Mouse (Mus musculus) liver, embryonic 14.5 days (tissue): ENCODE measurements at regions not wholly inside any gene's neighbourhood (a gene's known extent, or its start where the extent isn't known, plus 50 kb on each side); places are given as distances from the start of the nearest gene placed in this dataset.
A peak's percentile ranks its signal among the peaks of the same experiment; 100 is the strongest.

Source experiments
- ATAC-seq: fragments of 200-750 bp; cut with Nextera tagmentation; 2 replicates; pipeline ENCODE4 v1.8.0; 2017; ENCODE audit warnings: moderate number of reproducible peaks, mild to moderate bottlenecking, moderate library complexity; ENCODE audit not compliant: insufficient read depth
- DNase-seq, 3 experiments: peaks; one replicate each; pipeline ENCODE4 v3.0.0-alpha.2; 2012 to 2013; ENCODE audit warnings: low read depth in 3 of 3, low spot score in 3 of 3
- H3K27ac ChIP-seq: fragments of 300-500 bp; sonication (generic); 2 replicates; pipeline ENCODE4 v1.5.1; 2014; ENCODE audit warnings: moderate library complexity, mild to moderate bottlenecking, control low read depth, inconsistent platforms
- H3K27me3 ChIP-seq: fragments of 300-500 bp; sonication (generic); 2 replicates; pipeline ENCODE4 v1.6.1; 2014; ENCODE audit warnings: mild to moderate bottlenecking, low read length, moderate library complexity; ENCODE audit not compliant: control insufficient read depth, insufficient read depth
- H3K36me3 ChIP-seq: fragments of 300-500 bp; sonication (generic); replicated peaks from 2 replicates; pipeline ENCODE4 v1.6.1; 2014; ENCODE audit warnings: low read depth; ENCODE audit not compliant: control insufficient read depth, insufficient read depth
- H3K4me1 ChIP-seq, 2 experiments: fragments of 200-500 bp in 1 of 2; fragments of 300-500 bp in 1 of 2; sonication (generic) in 1 of 2; replicated peaks; 2 replicates each; pipeline ENCODE4 v1.6.1; 2012 to 2014; ENCODE audit warnings: antibody characterized with exemption in 1 of 2, inconsistent platforms in 1 of 2, low read length in 1 of 2; ENCODE audit not compliant: control insufficient read depth in 2 of 2, insufficient read depth in 2 of 2
- H3K4me2 ChIP-seq: fragments of 300-500 bp; sonication (generic); 2 replicates; pipeline ENCODE4 v1.6.1; 2014; ENCODE audit warnings: low read depth, mild to moderate bottlenecking, control low read depth, moderate library complexity
- H3K4me3 ChIP-seq, 2 experiments: fragments of 200-500 bp in 1 of 2; fragments of 300-500 bp in 1 of 2; sonication (generic) in 1 of 2; 2 replicates each; pipeline ENCODE4 v1.5.1; 2012 to 2014; ENCODE audit warnings: low read depth in 2 of 2, low read length in 2 of 2, mild to moderate bottlenecking in 2 of 2, control low read depth in 1 of 2, inconsistent platforms in 1 of 2, moderate library complexity in 1 of 2; ENCODE audit not compliant: insufficient read depth in 1 of 2
- H3K9ac ChIP-seq: fragments of 300-500 bp; sonication (generic); replicated peaks from 2 replicates; pipeline ENCODE4 v1.6.1; 2014; ENCODE audit warnings: mild to moderate bottlenecking, control low read depth, moderate library complexity
- H3K9me3 ChIP-seq: fragments of 300-500 bp; sonication (generic); 2 replicates; pipeline ENCODE4 v1.6.1; 2016; ENCODE audit warnings: low read length, mixed read lengths; ENCODE audit not compliant: control insufficient read depth
- CTCF ChIP-seq: IDR thresholded peaks from 2 replicates; pipeline ENCODE4 v1.5.1; 2016; ENCODE audit warnings: antibody characterized with exemption, low read depth, control low read depth
- EP300 ChIP-seq: IDR thresholded peaks from 2 replicates; pipeline ENCODE4 v1.6.1; 2016; ENCODE audit warnings: antibody characterized with exemption, low read depth
- WGBS: fragments of 180-500 bp; shearing (Covaris S2); extraction: QIAGEN DNeasy Blood & Tissue Kit; methylation state at CpG from one replicate; pipeline ENCODE4 v1.1.7; 2014; ENCODE audit not compliant: insufficient replicate concordance; 5-methylcytosine and 5-hydroxymethylcytosine counted together

DNA sequence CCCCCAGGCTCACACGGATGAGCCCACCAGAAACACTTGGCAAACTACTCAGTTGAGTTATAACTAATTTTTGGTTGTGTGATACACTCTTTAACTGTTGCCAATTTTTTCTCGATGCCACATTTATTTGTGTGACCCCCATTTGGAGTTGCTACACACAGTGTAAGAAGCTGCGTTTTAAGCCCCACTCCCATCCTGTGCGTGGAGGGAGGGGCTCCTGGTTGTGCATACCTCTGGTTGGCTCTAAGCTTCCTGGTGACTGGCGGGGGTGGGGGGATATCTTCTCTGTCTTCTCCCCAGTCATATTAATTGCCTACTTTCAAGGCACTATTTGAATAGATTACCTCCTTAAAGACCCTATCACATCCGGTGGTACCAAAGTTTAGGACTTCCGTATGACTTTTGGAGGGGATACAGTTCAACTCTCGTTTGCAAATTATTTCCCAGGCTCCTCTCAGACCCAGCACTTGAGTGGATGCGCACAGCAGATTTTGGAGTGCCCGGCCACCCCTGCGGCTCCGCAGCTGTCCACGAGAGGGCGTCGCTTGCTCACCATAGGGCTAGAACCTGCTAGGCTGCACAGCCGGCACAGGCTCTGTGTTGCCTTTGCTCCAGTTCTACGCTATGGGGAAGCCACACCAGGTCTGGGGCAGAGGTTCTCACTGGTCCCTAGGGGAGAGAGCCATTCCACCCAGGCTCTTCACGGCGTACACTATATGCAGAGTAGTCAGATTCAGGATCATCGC lies 66.5 kb upstream of the Sept5 start:
- ATAC-seq (no peak), DNase-seq (peak in 1 of 3 experiments; percentile 6)
- no peaks in the 10 kb centered on the region for H3K4me1 ChIP-seq

DNA sequence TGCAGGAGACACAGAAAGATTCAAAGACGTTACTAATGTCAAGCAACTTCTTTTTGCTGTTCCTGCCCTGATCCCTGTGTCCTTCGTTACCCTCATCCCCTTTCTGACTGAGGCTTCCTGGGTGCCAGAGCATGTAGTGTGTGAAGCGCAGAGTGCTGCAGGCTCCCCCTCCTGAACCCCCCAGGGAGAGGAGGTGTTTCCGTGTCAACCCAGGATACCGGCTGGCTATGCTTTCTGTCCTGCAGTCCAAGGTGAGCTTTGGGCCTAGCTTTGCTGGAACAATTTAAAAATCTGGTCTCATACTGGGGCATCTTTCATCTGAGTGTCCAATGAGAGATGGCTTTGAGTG lies 67.0 kb upstream of the Sept5 start:
- TF ChIP-seq EP300 (no peak), CTCF (no peak)
- Histone ChIP-seq H3K36me3 (no peaks in the 10 kb centered on the region), H3K9ac (no peak overlapping the region), H3K27ac (no peak overlapping the region), H3K27me3 (no peaks in the 10 kb centered on the region), H3K4me1 (no peaks in the 10 kb centered on the region), H3K4me2 (no peak overlapping the region), H3K4me3 (no peak overlapping the region), H3K9me3 (no peaks in the 10 kb centered on the region)
- 68% methylated on average over 5 of the region's 5 CpGs for WGBS
- DNase-seq, result no peak
- ATAC-seq, result no peak

More for the DNA sequence above, 66.5 kb upstream of the Sept5 start:
- H3K9me3 ChIP-seq, result no peaks in the 10 kb centered on the region
- H3K9ac ChIP-seq, result no peak overlapping the region
- H3K27me3 ChIP-seq, result no peaks in the 10 kb centered on the region
- H3K27ac ChIP-seq, result no peak overlapping the region
- TF ChIP-seq EP300, result no peak
- peak; percentile 86 for TF ChIP-seq CTCF
- WGBS, result 11% methylated on average over 20 of the region's 20 CpGs
- no peaks in the 10 kb centered on the region for H3K36me3 ChIP-seq
- H3K4me3 ChIP-seq, result no peak overlapping the region
- no peak overlapping the region for H3K4me2 ChIP-seq

GRCm38 (mm10) chr16:18704126-18704525 lies 72.5 kb upstream of the Cldn5 start:
- H3K4me3 ChIP-seq, result no peak overlapping the region
- H3K9ac ChIP-seq, result no peak overlapping the region
- ATAC-seq, result no peak
- H3K36me3 ChIP-seq, result no peaks in the 10 kb centered on the region
- 35% methylated on average over 9 of the region's 9 CpGs for WGBS
- no peaks in the 10 kb centered on the region for H3K4me1 ChIP-seq
- no peak overlapping the region for H3K27ac ChIP-seq
- TF ChIP-seq EP300 (no peak), CTCF (no peak)
- H3K9me3 ChIP-seq, result no peaks in the 10 kb centered on the region
- no peaks in the 10 kb centered on the region for H3K27me3 ChIP-seq
- no peak for DNase-seq
- no peak overlapping the region for H3K4me2 ChIP-seq

- Histone ChIP-seq H3K27me3 (no peaks in the 10 kb centered on the region), H3K4me1 (no peaks in the 10 kb centered on the region), H3K4me3 (no peak overlapping the region), H3K36me3 (no peaks in the 10 kb centered on the region), H3K9ac (no peak overlapping the region), H3K27ac (no peak overlapping the region), H3K9me3 (no peaks in the 10 kb centered on the region), H3K4me2 (no peak overlapping the region)
- 38% methylated on average over 9 of the region's 9 CpGs for WGBS
- TF ChIP-seq CTCF (no peak), EP300 (no peak)
- ATAC-seq (no peak), DNase-seq (no peak)
These were observed 71.5 kb upstream of the Cldn5 start for GRCm38 (mm10) chr16:18705028-18705648.

- Histone ChIP-seq H3K36me3 (no peaks in the 10 kb centered on the region), H3K27me3 (no peaks in the 10 kb centered on the region), H3K27ac (no peak overlapping the region), H3K9me3 (no peaks in the 10 kb centered on the region), H3K4me1 (no peaks in the 10 kb centered on the region; a peak in 1 of 4 replicates), H3K9ac (no peak overlapping the region), H3K4me2 (no peak overlapping the region), H3K4me3 (no peak overlapping the region)
- ATAC-seq (no peak), DNase-seq (no peak)
- 82% methylated on average over 1 of the region's 1 CpGs for WGBS
- TF ChIP-seq CTCF, result no peak
- no peak for TF ChIP-seq EP300
These were observed 65.0 kb upstream of the Cldn5 start for GRCm38 (mm10) chr16:18711637-18712125.
